Mouse (Mus musculus): ENCODE results near the gene Abcc5.
"Not testable (repeated sequence)": the region's sequence is repeated elsewhere in the genome, so short reads cannot be mapped to it uniquely, and the experiment has no call there.

The Abcc5 gene

GRCm38 (mm10) chr16:20422938-20423730, 3.1 kb downstream of the Abcc5 start:
- no peak for DNase-seq (ENCODE audit: low spot score in 2 of 2)

DNA sequence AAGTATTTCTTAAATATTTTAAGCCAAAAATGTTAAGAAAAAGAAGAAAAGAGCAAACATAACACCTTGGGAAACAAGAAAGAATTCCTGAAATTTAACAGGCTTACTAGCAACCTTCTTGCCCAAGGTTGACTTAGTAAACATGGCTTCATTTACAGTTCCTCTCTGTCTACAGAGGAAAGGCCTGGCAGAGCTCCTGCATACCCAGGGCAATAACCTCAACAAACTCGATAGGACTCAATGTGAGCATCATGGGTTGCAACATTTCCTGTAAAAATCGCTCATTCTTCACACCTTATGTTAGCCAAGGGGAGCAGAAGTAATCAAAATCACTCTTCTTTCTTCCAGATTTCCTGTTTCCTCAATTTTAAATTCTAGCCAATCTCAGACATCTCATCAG, 8.1 kb downstream of the Abcc5 start:
- DNase-seq (ENCODE audit: low spot score in 2 of 2): no peak

GRCm38 (mm10) chr16:20416262-20416661, 9.9 kb downstream of the Abcc5 start:
- DNase-seq (ENCODE audit: low spot score in 2 of 2): no peak

DNA sequence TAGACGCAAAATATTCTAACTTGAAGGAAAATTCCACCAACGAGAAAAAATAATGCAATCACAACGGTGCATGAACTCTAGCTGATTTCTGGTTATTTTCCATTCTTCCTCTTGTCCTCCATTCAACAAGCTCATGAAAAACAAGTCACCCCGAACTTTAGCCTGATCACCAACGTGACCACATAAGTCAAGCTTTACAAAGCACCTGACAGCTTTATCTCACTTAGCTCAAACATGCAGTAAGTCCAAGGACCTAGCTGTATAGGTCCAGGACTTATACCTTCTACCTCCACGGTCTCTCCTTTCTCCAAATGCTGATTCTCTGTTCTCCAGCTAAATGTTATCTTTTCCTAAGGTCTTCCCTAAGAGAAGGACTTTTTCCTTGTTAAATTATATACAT, 10.4 kb downstream of the Abcc5 start:
- no peak for DNase-seq (ENCODE audit: low spot score in 2 of 2)

DNA sequence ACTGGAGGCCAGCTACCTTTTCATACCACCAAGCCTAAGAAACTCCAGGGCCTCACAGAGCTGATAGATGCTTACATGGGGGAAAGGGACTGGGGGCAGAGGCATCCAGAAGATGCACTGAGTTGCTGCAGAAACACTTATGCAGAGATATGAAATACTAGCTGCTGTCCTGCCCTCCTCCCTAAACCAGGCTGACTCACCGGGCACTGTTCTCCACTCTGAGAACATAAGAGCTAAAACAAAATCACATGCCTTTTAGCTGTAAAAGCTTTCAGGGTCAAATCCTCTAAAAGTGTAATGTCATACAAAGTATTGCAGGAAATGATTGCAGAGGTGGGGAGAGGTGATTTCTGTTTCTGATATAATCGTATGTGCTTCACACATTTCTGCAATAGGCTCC, 11.0 kb downstream of the Abcc5 start:
- DNase-seq (ENCODE audit: low spot score in 2 of 2): no peak

- DNase-seq (ENCODE audit: low spot score in 2 of 2): no peak
These were observed 12.3 kb downstream of the Abcc5 start for GRCm38 (mm10) chr16:20413870-20414331.

DNA sequence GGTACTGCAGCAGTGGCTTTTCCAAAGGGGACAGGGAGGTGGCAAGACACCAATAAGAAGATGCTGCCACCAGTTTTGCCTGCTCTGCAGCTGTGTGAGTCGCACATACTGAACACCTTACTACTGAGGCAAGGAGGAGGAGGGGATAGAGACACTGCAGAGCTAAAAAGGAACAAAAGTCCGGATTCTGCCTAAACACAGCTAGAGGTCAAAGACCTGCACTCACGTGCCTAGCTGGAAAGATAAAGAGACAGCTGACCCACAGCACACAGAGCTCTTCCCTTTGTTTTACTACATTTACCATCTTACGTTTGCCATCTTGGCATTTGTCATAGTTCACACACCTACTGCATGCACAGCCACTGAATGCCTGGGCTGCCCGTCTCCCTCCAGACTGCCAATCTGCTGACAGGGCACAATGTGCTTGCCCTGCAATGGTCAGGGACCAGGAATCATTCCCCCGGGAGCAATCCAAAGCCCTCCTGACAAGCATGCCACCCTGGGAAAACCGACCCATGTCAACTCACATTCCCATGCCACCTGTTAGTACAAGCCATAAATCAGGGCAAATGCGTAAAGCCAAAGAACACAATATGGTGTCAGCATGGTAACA, 14.1 kb downstream of the Abcc5 start:
- DNase-seq (ENCODE audit: low spot score in 2 of 2): no peak

GRCm38 (mm10) chr16:20405335-20405734, 20.9 kb downstream of the Abcc5 start:
- no peak for DNase-seq (ENCODE audit: low spot score in 2 of 2)

- DNase-seq (ENCODE audit: low spot score in 2 of 2): no peak
These were observed 22.9 kb downstream of the Abcc5 start for GRCm38 (mm10) chr16:20403327-20403726.

GRCm38 (mm10) chr16:20401592-20401991, 24.6 kb downstream of the Abcc5 start:
- DNase-seq (ENCODE audit: low spot score in 2 of 2): no peak

DNA sequence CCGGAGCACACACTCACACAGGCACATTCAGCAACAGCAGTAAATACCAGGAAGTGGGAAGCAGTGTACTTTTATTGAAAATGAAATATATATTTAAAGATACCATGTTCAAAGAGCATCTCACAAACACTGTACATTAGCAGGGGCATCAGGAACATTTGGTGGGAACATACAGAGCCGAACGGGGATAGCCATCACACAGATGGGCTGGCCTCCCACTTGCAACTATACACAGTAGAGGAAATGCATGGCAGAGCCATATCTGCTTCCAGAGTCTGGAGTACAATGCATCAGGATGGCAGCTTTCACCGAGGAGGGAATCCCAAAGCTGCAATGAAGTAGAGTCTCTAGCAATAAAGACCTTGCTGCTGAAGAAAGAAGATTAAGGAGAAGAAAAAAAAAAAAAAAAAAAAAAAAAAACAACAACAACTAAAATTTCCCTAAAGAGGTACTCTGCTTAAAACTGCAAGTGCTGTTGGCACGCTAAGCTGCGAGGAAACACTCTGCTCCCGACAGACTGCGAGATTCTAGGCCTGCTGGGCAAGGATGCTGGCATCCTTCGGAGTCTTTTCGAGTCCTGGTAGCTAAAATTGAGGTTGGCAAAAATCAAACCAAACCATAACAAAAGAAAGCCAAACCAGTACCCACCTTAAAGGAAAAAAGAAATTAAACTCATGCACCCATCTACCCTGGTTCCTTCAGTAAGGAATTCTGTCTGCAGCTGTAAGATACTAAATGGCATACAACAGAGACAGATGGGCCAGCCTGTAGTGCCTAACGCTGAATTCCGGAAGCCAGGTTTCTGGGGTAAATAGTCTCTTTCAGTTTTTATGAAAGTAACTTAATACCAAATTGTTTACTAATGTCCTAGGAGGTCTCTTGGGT, 25.2 kb downstream of the Abcc5 start:
- DNase-seq (ENCODE audit: low spot score in 2 of 2): no peak

GRCm38 (mm10) chr16:20396851-20397250, 29.3 kb downstream of the Abcc5 start:
- no peak for DNase-seq (ENCODE audit: low spot score in 2 of 2)

DNA sequence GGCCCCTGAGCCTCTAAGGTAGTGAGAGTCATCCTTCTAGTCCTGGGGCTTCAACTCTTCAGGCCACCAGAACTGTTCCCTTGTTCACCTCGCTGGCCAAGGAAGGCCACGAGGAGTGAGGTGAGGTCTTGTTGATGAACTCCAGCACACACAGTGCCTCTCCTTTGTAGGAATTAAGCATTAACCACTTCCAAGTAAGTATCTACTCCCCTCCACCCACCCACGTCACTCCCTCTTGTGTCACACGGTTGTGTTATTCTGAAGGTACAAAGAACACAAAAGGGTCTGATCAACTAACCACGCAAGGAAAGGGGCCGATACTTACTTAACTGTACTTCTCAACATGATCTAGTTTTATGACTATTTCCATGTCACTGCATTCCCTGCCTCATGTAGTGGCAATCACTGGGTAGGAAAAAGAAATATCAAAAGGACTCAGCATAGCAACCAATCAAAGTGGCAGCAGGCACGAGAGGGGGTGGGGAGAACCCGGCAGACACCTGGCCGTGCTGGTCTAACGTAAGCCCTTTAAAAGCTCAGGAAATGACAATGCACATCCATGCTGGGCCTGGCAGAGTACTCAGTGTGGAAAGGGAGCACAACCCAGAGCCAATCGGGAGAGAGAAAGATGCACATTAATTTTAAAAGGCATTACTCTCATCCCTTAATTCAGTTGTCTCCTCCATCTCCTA, 30.8 kb downstream of the Abcc5 start:
- DNase-seq (ENCODE audit: low spot score in 2 of 2): no peak

GRCm38 (mm10) chr16:20391753-20392152, 34.4 kb downstream of the Abcc5 start:
- no peak for DNase-seq (ENCODE audit: low spot score in 2 of 2)

GRCm38 (mm10) chr16:20390233-20390632, 36.0 kb downstream of the Abcc5 start:
- no peak for DNase-seq (ENCODE audit: low spot score in 2 of 2)

GRCm38 (mm10) chr16:20381031-20381430, 45.2 kb downstream of the Abcc5 start:
- no peak for DNase-seq (ENCODE audit: low spot score in 2 of 2)

GRCm38 (mm10) chr16:20375341-20375740, 50.9 kb downstream of the Abcc5 start:
- DNase-seq (ENCODE audit: low spot score in 2 of 2): no peak

DNA sequence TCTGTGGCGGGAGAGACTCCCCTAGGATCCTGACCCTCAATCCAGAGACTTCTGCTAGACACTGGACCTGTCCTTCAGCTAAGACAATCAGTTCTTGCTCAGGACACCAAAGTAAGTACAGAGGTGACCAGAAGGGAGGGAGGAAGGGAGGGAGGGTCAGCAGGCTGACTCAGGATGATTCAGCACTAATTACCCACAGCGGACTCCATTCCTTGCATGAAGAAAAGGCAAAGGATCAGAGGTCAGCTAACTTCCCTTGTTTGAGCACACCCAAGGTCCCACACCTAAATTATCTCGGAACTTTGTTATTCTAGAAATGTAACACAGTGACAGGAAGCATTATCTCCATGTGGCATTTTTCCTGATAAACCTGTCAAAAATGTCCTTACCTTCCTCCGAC, 54.5 kb downstream of the Abcc5 start:
- DNase-seq (ENCODE audit: low spot score in 2 of 2): no peak

DNA sequence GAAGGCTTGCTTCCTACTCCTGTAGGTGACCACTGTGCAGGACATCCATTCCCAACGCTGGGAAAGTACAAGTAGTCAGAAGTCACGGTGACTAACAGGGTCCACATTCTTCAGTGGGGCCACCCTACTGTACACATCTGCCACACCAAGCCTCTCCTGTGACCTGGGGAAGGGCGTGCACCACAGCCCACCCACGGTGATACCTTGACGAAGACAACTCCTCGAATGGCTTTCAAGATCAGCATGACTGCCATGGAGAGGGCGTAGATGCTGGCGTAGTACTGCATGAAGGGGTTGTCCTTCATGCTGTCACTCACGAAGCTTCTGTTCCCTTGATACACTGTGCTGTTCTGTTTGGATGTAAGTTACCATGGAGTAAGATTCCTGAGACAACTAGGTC, 58.0 kb downstream of the Abcc5 start:
- no peak for DNase-seq (ENCODE audit: low spot score in 2 of 2)

- DNase-seq (ENCODE audit: low spot score in 2 of 2): no peak
These were observed 64.1 kb downstream of the Abcc5 start for GRCm38 (mm10) chr16:20362121-20362520.

DNA sequence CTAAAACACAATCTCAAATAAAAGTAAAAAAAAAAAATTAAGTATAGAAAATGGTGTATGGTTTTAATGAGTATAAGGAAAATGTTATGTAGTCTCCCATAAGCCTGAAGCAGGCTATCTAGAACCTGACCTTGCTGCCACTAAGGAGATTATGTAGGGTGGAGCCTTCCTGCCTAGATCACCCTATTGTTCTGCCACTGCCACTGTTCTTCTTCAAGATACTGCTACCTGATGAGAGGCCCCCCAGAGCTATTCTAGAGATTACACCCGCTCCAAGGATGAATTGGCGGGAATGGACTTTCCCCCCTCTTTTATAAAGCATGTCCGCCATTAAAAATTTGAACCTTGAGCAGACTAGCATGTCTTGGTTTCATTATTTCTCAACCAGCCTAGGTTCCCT, 64.7 kb downstream of the Abcc5 start:
- DNase-seq (ENCODE audit: low spot score in 2 of 2): not testable (repeated sequence)

Data from spleen, postnatal 14 days (tissue).